Mouse (Mus musculus) MEL (cell line): Measurements from ENCODE around the gene Avl9. TPM values are rescaled to one million over a fixed set of nuclear protein-coding genes. Genes with fewer than 3 reads are reported as not detected.

Experiments used
- DNase-seq: peaks from one replicate; pipeline ENCODE4 v3.0.0; 2011; ENCODE audit warnings: low read depth, low spot score
- H3K27ac ChIP-seq: 2 replicates; pipeline ENCODE4 v1.5.1; 2012; ENCODE audit warnings: low read depth, mild to moderate bottlenecking, control low read depth, low read length, moderate library complexity; ENCODE audit not compliant: control insufficient read depth
- H3K27me3 ChIP-seq, 2 experiments: fragments of 150-350 bp in 1 of 2; sonication (generic) in 1 of 2; 2 replicates each; pipeline ENCODE4 v1.6.1; 2012; ENCODE audit warnings: low read length in 2 of 2, mild to moderate bottlenecking in 2 of 2, improper control_type of control experiment in 1 of 2, moderate library complexity in 1 of 2; ENCODE audit not compliant: insufficient read depth in 2 of 2, control insufficient read depth in 1 of 2
- H3K36me3 ChIP-seq, 2 experiments: 2 replicates each; pipeline ENCODE4 v1.6.1; 2012 to 2014; ENCODE audit warnings: low read length in 2 of 2, improper control_type of control experiment in 1 of 2, inconsistent platforms in 1 of 2, mild to moderate bottlenecking in 1 of 2; ENCODE audit not compliant: insufficient read depth in 2 of 2, control insufficient read depth in 1 of 2
- H3K4me1 ChIP-seq, 2 experiments: fragments of 150-350 bp in 1 of 2; sonication (generic) in 1 of 2; 2 replicates each; pipeline ENCODE4 v1.6.1; 2012; ENCODE audit warnings: low read length in 2 of 2, improper control_type of control experiment in 1 of 2, mild to moderate bottlenecking in 1 of 2; ENCODE audit not compliant: insufficient read depth in 2 of 2, control insufficient read depth in 1 of 2
- H3K4me3 ChIP-seq, 2 experiments: fragments of 150-350 bp in 1 of 2; sonication (generic) in 1 of 2; 2 replicates each; pipeline ENCODE4 v1.5.1; 2012; ENCODE audit warnings: low read depth in 2 of 2, low read length in 2 of 2, mild to moderate bottlenecking in 2 of 2, moderate library complexity in 2 of 2, control low read depth in 1 of 2, improper control_type of control experiment in 1 of 2; ENCODE audit not compliant: control insufficient read depth in 1 of 2, insufficient read depth in 1 of 2
- H3K79me2 ChIP-seq: 2 replicates; pipeline ENCODE4 v1.6.1; 2012; ENCODE audit warnings: mild to moderate bottlenecking, low read length, moderate library complexity; ENCODE audit not compliant: control insufficient read depth, poor library complexity, insufficient read depth
- H3K9ac ChIP-seq: 2 replicates; pipeline ENCODE4 v1.6.1; 2012; ENCODE audit warnings: low read depth, mild to moderate bottlenecking, control low read depth, low read length, moderate library complexity; ENCODE audit not compliant: control insufficient read depth, poor library complexity, severe bottlenecking
- H3K9me3 ChIP-seq: fragments of 150-350 bp; sonication (generic); replicated peaks from 2 replicates; pipeline ENCODE4 v1.6.1; 2012; ENCODE audit warnings: mild to moderate bottlenecking, low read length, improper control_type of control experiment, moderate library complexity; ENCODE audit not compliant: insufficient read depth
- E2F4 ChIP-seq: IDR thresholded peaks from 2 replicates; pipeline ENCODE4 v1.6.1; 2011; ENCODE audit warnings: low read depth, low read length, improper control_type of control experiment, borderline replicate concordance
- GABPA ChIP-seq: IDR thresholded peaks from 2 replicates; pipeline ENCODE4 v1.6.1; 2012; ENCODE audit warnings: low read depth, mild to moderate bottlenecking, inconsistent platforms, low read length, improper control_type of control experiment, moderate library complexity
- GATA1 ChIP-seq: IDR thresholded peaks from 2 replicates; pipeline ENCODE4 v1.6.1; 2011; ENCODE audit warnings: low read depth, low read length, improper control_type of control experiment
- JUND ChIP-seq: IDR thresholded peaks from 2 replicates; pipeline ENCODE4 v1.6.1; 2011; ENCODE audit warnings: low read depth, mild to moderate bottlenecking, improper control_type of control experiment, low read length
- MAFK ChIP-seq: IDR thresholded peaks from 2 replicates; pipeline ENCODE4 v1.6.1; 2011; ENCODE audit warnings: low read depth, mild to moderate bottlenecking, low read length, improper control_type of control experiment, borderline replicate concordance
- MAX ChIP-seq: IDR thresholded peaks from 2 replicates; pipeline ENCODE4 v1.6.1; 2011; ENCODE audit warnings: low read length, improper control_type of control experiment
- MAZ ChIP-seq: IDR thresholded peaks from 2 replicates; pipeline ENCODE4 v1.6.1; 2012; ENCODE audit warnings: low read depth, mild to moderate bottlenecking, inconsistent platforms, low read length, improper control_type of control experiment
- MEF2A ChIP-seq: IDR thresholded peaks from 2 replicates; pipeline ENCODE4 v1.6.1; 2014; ENCODE audit warnings: low read depth, mild to moderate bottlenecking, inconsistent platforms, low read length, improper control_type of control experiment; ENCODE audit not compliant: poor library complexity, insufficient replicate concordance, severe bottlenecking; ENCODE audit errors: extremely low read depth
- MYB ChIP-seq: IDR thresholded peaks from 2 replicates; pipeline ENCODE4 v1.6.1; 2011; ENCODE audit warnings: mild to moderate bottlenecking, low read depth, low read length, improper control_type of control experiment
- POLR2A ChIP-seq, 2 experiments: IDR thresholded peaks; 2 replicates each; pipeline ENCODE4 v1.6.1; 2011 to 2012; ENCODE audit warnings: low read length in 2 of 2, mild to moderate bottlenecking in 2 of 2, control low read depth in 1 of 2, improper control_type of control experiment in 1 of 2, low read depth in 1 of 2, moderate library complexity in 1 of 2; ENCODE audit not compliant: control insufficient read depth in 1 of 2, insufficient read depth in 1 of 2, poor library complexity in 1 of 2
- POLR2AphosphoS5 ChIP-seq: IDR thresholded peaks from 2 replicates; pipeline ENCODE4 v1.6.1; 2012; ENCODE audit warnings: low read depth, borderline replicate concordance, mild to moderate bottlenecking, inconsistent platforms, low read length, moderate library complexity, mixed read lengths
- RAD21 ChIP-seq: IDR thresholded peaks from 2 replicates; pipeline ENCODE4 v1.6.1; 2011; ENCODE audit warnings: mild to moderate bottlenecking, low read depth, low read length, improper control_type of control experiment
- RCOR1 ChIP-seq: IDR thresholded peaks from 2 replicates; pipeline ENCODE4 v1.6.1; 2012; ENCODE audit warnings: low read depth, mild to moderate bottlenecking, inconsistent platforms, low read length, improper control_type of control experiment
- SIN3A ChIP-seq: IDR thresholded peaks from 2 replicates; pipeline ENCODE4 v1.6.1; 2012; ENCODE audit warnings: low read length, improper control_type of control experiment, inconsistent platforms
- TAL1 ChIP-seq: IDR thresholded peaks from 2 replicates; pipeline ENCODE4 v1.6.1; 2012; ENCODE audit warnings: mild to moderate bottlenecking, inconsistent platforms, low read length, moderate library complexity, mixed read lengths
- TBP ChIP-seq: IDR thresholded peaks from 2 replicates; pipeline ENCODE4 v1.8.0; 2011; ENCODE audit warnings: low read depth, low read length, improper control_type of control experiment
- TCF12 ChIP-seq: IDR thresholded peaks from 2 replicates; pipeline ENCODE4 v1.6.1; 2014; ENCODE audit warnings: low read depth, mild to moderate bottlenecking, inconsistent platforms, low read length, improper control_type of control experiment, moderate library complexity
- UBTF ChIP-seq: IDR thresholded peaks from 2 replicates; pipeline ENCODE4 v1.6.1; 2012; ENCODE audit warnings: low read depth, mild to moderate bottlenecking, inconsistent platforms, low read length, improper control_type of control experiment, moderate library complexity, borderline replicate concordance; ENCODE audit not compliant: insufficient read depth
- USF1 ChIP-seq: IDR thresholded peaks from 2 replicates; pipeline ENCODE4 v1.6.1; 2014; ENCODE audit warnings: low read depth, mild to moderate bottlenecking, inconsistent platforms, low read length, improper control_type of control experiment, moderate library complexity
- ZKSCAN1 ChIP-seq: IDR thresholded peaks from 2 replicates; pipeline ENCODE4 v1.6.1; 2012; ENCODE audit warnings: low read depth, mild to moderate bottlenecking, inconsistent platforms, low read length, improper control_type of control experiment, moderate library complexity
- ZNF384 ChIP-seq: IDR thresholded peaks from 2 replicates; pipeline ENCODE4 v1.6.1; 2012; ENCODE audit warnings: low read depth, mild to moderate bottlenecking, inconsistent platforms, low read length, improper control_type of control experiment
- polyA plus RNA-seq, 2 experiments: library from polyadenylated mRNA; stranded (reverse) in 1 of 2; unstranded in 1 of 2; fragments of >175 nt in 1 of 2; fragments of >200 nt in 1 of 2; gene quantifications; 2 replicates each; pipeline versions ENCODE4 v1.2.1 to v1.2.4; 2012; ENCODE audit warnings: low replicate concordance in 2 of 2, low read depth in 1 of 2; ENCODE audit not compliant: insufficient read length in 2 of 2, insufficient read depth in 1 of 2, missing spikeins in 1 of 2
- total RNA-seq: library from RNA; depleted of rRNA; stranded (reverse); fragments of 300-350 nt; gene quantifications from 2 replicates; pipeline ENCODE4 v1.2.3, GENCODE M21; 2012

Avl9 gene
- total and polyA plus RNA-seq, 3 experiments: 7.7 to 7.9 TPM; not detected in 1

GRCm38 (mm10) chr6:56798152-56798465 lies 83.4 kb downstream of the Avl9 start:
- Histone ChIP-seq H3K4me1 (peaks cover 8 to 11% of the 10 kb centered on the region in 2 experiments), H3K27ac (peak overlapping the region; percentile 73), H3K27me3 (no peaks in the 10 kb centered on the region; a peak in 2 of 4 replicates), H3K4me3 (peak overlapping the region; percentile 78 to 91), H3K9me3 (no peaks in the 10 kb centered on the region), H3K9ac (peak overlapping the region; percentile 96), H3K36me3 (peaks cover 0 to 24% of the 10 kb centered on the region in 2 experiments; a peak in 2 of 4 replicates), H3K79me2 (peaks cover 45% of the 10 kb centered on the region)
- no peak for DNase-seq
- no peak for TF ChIP-seq POLR2A (IDR thresholded peaks at IDR 0.05; ENCODE audit: control insufficient read depth in 1 of 2, insufficient read depth in 1 of 2, low read depth in 1 of 2, low read length in 2 of 2, poor library complexity in 1 of 2)
- 0 out of 2 replicates have a peak, but pooled peaks have one; percentile 4 for TF ChIP-seq GATA1
- TF ChIP-seq SIN3A: 0 out of 2 replicates have a peak, but pooled peaks have one; percentile 2

- H3K36me3 ChIP-seq: no peaks in the 10 kb centered on the region
- TF ChIP-seq MYB (no peak), E2F4 (no peak), RAD21 (no peak), SIN3A (no peak), GABPA (no peak), USF1 (no peak), TBP (no peak), TAL1 (no peak), ZKSCAN1 (no peak), MAX (no peak), MAZ (no peak), GATA1 (no peak), UBTF (no peak)
- TF ChIP-seq, all 39 proteins: peak for 0
- H3K27me3 ChIP-seq: peaks cover 2 to 4% of the 10 kb centered on the region in 2 experiments
- H3K4me1 ChIP-seq: no peaks in the 10 kb centered on the region
- no peaks in the 10 kb centered on the region for H3K9me3 ChIP-seq
- H3K4me3 ChIP-seq: no peak overlapping the region
- H3K79me2 ChIP-seq: no peaks in the 10 kb centered on the region
- no peak overlapping the region for H3K27ac ChIP-seq
- H3K9ac ChIP-seq: no peak overlapping the region
- DNase-seq: no peak
These were observed 90.3 kb downstream of the Avl9 start for GRCm38 (mm10) chr6:56805026-56805425.

DNA sequence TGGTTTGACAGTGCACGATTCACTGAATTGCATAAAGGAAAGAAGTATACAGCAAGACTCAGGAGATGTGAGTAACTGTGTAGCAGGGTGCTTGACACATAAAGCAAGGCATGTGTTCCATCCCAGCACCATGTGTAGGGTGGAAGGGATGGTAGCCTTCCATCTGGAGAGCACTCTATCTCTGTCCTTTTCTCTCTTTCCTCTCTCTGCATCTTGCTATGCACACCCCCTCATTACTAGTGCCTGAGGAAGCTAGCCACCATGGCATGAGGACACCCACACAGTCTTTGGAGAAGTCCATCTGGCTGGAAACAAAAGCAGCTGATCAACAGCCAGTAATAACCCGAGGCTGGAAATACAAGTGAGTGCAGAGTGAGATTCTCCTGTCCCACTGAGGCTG lies 91.5 kb downstream of the Avl9 start:
- H3K4me3 ChIP-seq: no peak overlapping the region
- no peak overlapping the region for H3K9ac ChIP-seq
- no peaks in the 10 kb centered on the region for H3K36me3 ChIP-seq
- TF ChIP-seq RCOR1: no peak
- TF ChIP-seq TCF12: no peak
- no peak for TF ChIP-seq E2F4
- TF ChIP-seq POLR2AphosphoS5: no peak
- no peak for TF ChIP-seq MEF2A
- no peak for TF ChIP-seq GABPA
- TF ChIP-seq TAL1: no peak
- TF ChIP-seq MYB: no peak
- no peak for TF ChIP-seq ZNF384
- no peak for TF ChIP-seq MAX
- TF ChIP-seq MAFK: no peak
- TF ChIP-seq JUND: no peak
- H3K9me3 ChIP-seq: no peaks in the 10 kb centered on the region
- H3K4me1 ChIP-seq: no peaks in the 10 kb centered on the region
- no peaks in the 10 kb centered on the region for H3K79me2 ChIP-seq
- no peak for DNase-seq
- peaks cover 2 to 4% of the 10 kb centered on the region in 2 experiments for H3K27me3 ChIP-seq
- no peak overlapping the region for H3K27ac ChIP-seq
